Mouse (Mus musculus): ENCODE data around the gene Kera. TPM values are rescaled to one million over a fixed set of nuclear protein-coding genes. Genes with fewer than 3 reads are reported as not detected.
A peak's percentile ranks its signal among the peaks of the same experiment; 100 is the strongest.

Kera gene
- not detected in 2 replicates for polyA plus RNA-seq (2014; fragmentation: Nextera tagmentation; extraction: Ambion mirVana)

DNA sequence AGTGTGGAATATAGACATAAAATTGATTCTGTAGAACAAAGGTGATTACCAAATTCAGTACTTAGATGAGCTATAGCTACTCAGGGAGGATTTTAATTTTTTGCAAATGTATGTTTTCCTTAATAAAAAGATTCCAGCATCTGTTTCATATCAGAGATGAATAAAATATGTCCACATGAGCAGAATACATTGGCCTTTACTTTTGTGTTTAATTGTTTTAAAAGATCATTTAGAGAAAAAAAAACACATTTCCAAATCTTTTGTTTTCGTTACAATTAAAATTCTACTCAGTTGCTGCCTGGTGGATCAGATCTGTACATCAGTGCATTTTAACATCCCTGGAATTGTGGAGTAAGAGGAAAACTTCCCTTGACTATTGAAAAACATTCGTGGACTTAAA, at the start of gene Kera:
Kera (plus strand) TSS at position 301 of the 400 bp plus-strand sequence.
- Histone ChIP-seq H3K4me1 (ENCODE audit: control insufficient read depth, insufficient read depth, low read length) (no peaks in the 10 kb centered on the region), H3K36me3 (ENCODE audit: control insufficient read depth, insufficient read depth, low read length) (no peaks in the 10 kb centered on the region), H3K27me3 (replicated peaks; ENCODE audit: control insufficient read depth, insufficient read depth, low read length) (no peaks in the 10 kb centered on the region), H3K27ac (ENCODE audit: low read depth, low read length) (no peak within 1 kb of the TSS), H3K4me2 (ENCODE audit: low read length) (no peak within 1 kb of the TSS), H3K9me3 (replicated peaks; ENCODE audit: control insufficient read depth, low read length) (no peaks in the 10 kb centered on the region), H3K9ac (ENCODE audit: low read length) (no peak within 1 kb of the TSS), H3K4me3 (ENCODE audit: low read depth, low read length) (no peak within 1 kb of the TSS)
- DNase-seq (ENCODE audit: low spot score) = no peak
- ATAC-seq = no peak
- WGBS = 81% methylated on average over 2 of the region's 2 CpGs

DNA sequence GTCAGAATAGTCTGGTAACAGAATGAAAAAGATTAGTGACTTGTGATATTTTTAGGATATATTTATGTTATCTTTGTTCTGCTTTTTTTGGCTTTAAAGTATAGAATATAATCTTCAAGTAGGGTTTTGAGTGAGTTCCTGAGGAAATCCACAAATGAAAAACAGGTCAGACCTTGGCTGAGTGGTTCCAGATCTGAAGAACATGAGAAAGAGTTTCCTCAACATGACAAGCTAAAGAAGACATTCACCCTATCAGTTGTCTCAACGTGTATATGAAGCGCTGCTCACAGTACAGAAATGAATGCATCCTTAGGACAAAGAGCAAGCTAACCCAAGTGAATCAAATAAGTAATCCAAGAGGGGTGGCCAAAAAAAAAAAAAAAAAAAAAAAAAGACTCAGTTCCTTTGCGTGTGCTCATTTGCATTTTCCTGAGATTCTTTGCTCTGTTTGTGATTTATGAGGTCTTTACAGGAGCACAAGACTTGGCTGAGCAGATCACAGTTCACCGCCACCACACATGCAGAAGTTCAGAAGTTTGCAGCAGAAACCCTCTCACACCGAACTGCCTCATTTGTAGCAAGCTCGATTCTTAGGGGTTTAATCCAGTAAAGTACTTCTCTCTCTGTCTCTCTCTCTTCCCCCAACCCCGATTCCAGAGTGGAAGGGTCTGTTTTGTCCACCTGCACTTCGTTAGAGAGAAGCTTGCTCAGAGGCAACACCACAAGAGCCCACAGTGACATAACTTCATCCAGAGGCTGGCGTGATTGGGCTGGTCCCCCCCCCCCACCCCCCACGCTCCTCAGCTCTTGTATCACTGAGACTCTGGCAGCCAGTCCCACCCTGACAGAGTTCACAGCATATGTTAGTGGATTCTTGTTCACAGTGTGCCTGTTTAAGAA, 41.5 kb upstream of the Kera start, which contains the start of gene Lum:
Lum (plus strand) TSS at position 172 of the 900 bp plus-strand sequence.
- Histone ChIP-seq H3K9ac (ENCODE audit: low read length) (no peak within 1 kb of the TSS), H3K9me3 (replicated peaks; ENCODE audit: control insufficient read depth, low read length) (no peaks in the 10 kb centered on the region), H3K4me1 (ENCODE audit: control insufficient read depth, insufficient read depth, low read length) (no peaks in the 10 kb centered on the region), H3K4me2 (ENCODE audit: low read length) (no peak within 1 kb of the TSS), H3K27me3 (replicated peaks; ENCODE audit: control insufficient read depth, insufficient read depth, low read length) (no peaks in the 10 kb centered on the region), H3K27ac (ENCODE audit: low read depth, low read length) (no peak within 1 kb of the TSS), H3K36me3 (ENCODE audit: control insufficient read depth, insufficient read depth, low read length) (no peaks in the 10 kb centered on the region), H3K4me3 (ENCODE audit: low read depth, low read length) (no peak within 1 kb of the TSS)
- ATAC-seq (peak; percentile 60; the same call in 1 of the 2 replicates), DNase-seq (ENCODE audit: low spot score) (peak; percentile 37)
- WGBS = 44% methylated on average over 10 of the region's 10 CpGs

- Histone ChIP-seq H3K27ac (ENCODE audit: low read depth, low read length) (no peak overlapping the region), H3K9me3 (replicated peaks; ENCODE audit: control insufficient read depth, low read length) (no peaks in the 10 kb centered on the region), H3K36me3 (ENCODE audit: control insufficient read depth, insufficient read depth, low read length) (no peaks in the 10 kb centered on the region), H3K27me3 (replicated peaks; ENCODE audit: control insufficient read depth, insufficient read depth, low read length) (no peaks in the 10 kb centered on the region), H3K4me1 (ENCODE audit: control insufficient read depth, insufficient read depth, low read length) (no peaks in the 10 kb centered on the region), H3K9ac (ENCODE audit: low read length) (no peak overlapping the region), H3K4me2 (ENCODE audit: low read length) (no peak overlapping the region), H3K4me3 (ENCODE audit: low read depth, low read length) (no peak overlapping the region)
- DNase-seq (ENCODE audit: low spot score) (no peak), ATAC-seq (no peak)
- 45% methylated on average over 8 of the region's 8 CpGs for WGBS
These were observed 39.1 kb upstream of the Kera start for GRCm38 (mm10) chr10:97567489-97568135.

DNA sequence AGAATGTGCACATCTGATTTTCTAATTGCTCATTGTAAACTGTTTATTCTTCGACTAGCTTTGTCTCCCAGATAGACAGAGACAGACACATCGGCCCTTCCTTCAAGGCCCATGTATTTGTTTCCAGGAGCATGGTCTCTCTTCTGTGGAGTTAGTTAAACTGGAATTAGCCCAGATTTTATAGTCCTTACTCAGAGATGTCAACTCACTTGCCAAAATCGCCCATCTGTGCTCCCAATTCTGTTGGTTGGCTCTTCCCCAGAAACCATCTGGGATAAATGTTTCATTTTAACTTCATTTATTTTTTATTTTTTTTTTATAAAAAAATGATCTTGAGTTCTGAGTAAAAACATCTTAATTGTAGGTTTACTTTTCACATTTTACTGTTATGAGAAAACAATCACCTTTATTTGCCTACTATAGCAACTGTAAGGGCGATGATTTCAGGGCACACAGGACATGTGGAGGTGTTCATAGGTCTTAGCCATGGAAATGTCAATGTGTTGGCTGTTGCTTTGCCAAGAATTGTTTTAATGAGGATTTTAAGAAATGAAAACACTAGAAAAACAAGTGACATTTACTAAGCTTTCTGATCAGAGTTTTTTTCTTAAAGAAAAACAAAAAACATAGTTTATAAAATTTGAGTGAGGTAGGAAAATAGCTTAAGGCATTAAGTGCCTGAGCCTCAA, 24.0 kb upstream of the Kera start:
- DNase-seq (ENCODE audit: low spot score) = peak; percentile 76
- H3K4me1 ChIP-seq (ENCODE audit: control insufficient read depth, insufficient read depth, low read length) = no peaks in the 10 kb centered on the region
- no peak overlapping the region for H3K27ac ChIP-seq (ENCODE audit: low read depth, low read length)

GRCm38 (mm10) chr10:97584176-97584575, 22.5 kb upstream of the Kera start:
- H3K9me3 ChIP-seq (replicated peaks; ENCODE audit: control insufficient read depth, low read length) = no peaks in the 10 kb centered on the region
- H3K4me3 ChIP-seq (ENCODE audit: low read depth, low read length) = no peak overlapping the region
- no peaks in the 10 kb centered on the region for H3K36me3 ChIP-seq (ENCODE audit: control insufficient read depth, insufficient read depth, low read length)
- H3K27me3 ChIP-seq (replicated peaks; ENCODE audit: control insufficient read depth, insufficient read depth, low read length) = no peaks in the 10 kb centered on the region
- H3K27ac ChIP-seq (ENCODE audit: low read depth, low read length) = no peak overlapping the region
- H3K4me2 ChIP-seq (ENCODE audit: low read length) = no peak overlapping the region
- 66% methylated on average over 3 of the region's 3 CpGs for WGBS
- ATAC-seq (no peak), DNase-seq (ENCODE audit: low spot score) (no peak)
- no peaks in the 10 kb centered on the region for H3K4me1 ChIP-seq (ENCODE audit: control insufficient read depth, insufficient read depth, low read length)
- no peak overlapping the region for H3K9ac ChIP-seq (ENCODE audit: low read length)

More for the DNA sequence above, 24.0 kb upstream of the Kera start:
- H3K36me3 ChIP-seq (ENCODE audit: control insufficient read depth, insufficient read depth, low read length) = no peaks in the 10 kb centered on the region
- no peak overlapping the region for H3K4me3 ChIP-seq (ENCODE audit: low read depth, low read length)
- H3K9me3 ChIP-seq (replicated peaks; ENCODE audit: control insufficient read depth, low read length) = no peaks in the 10 kb centered on the region
- no peaks in the 10 kb centered on the region for H3K27me3 ChIP-seq (replicated peaks; ENCODE audit: control insufficient read depth, insufficient read depth, low read length)
- H3K9ac ChIP-seq (ENCODE audit: low read length) = no peak overlapping the region
- ATAC-seq = peak; percentile 65; the same call in 1 of the 2 replicates
- 65% methylated on average over 4 of the region's 4 CpGs for WGBS
- no peak overlapping the region for H3K4me2 ChIP-seq (ENCODE audit: low read length)

GRCm38 (mm10) chr10:97587159-97587558, 19.5 kb upstream of the Kera start:
- DNase-seq (ENCODE audit: low spot score) = no peak
- Histone ChIP-seq H3K4me3 (ENCODE audit: low read depth, low read length) (no peak overlapping the region), H3K4me2 (ENCODE audit: low read length) (no peak overlapping the region), H3K4me1 (ENCODE audit: control insufficient read depth, insufficient read depth, low read length) (no peaks in the 10 kb centered on the region), H3K27ac (ENCODE audit: low read depth, low read length) (no peak overlapping the region), H3K36me3 (ENCODE audit: control insufficient read depth, insufficient read depth, low read length) (no peaks in the 10 kb centered on the region), H3K9me3 (replicated peaks; ENCODE audit: control insufficient read depth, low read length) (no peaks in the 10 kb centered on the region), H3K9ac (ENCODE audit: low read length) (no peak overlapping the region), H3K27me3 (replicated peaks; ENCODE audit: control insufficient read depth, insufficient read depth, low read length) (no peaks in the 10 kb centered on the region)
- no peak for ATAC-seq
- 82% methylated on average over 5 of the region's 5 CpGs for WGBS

GRCm38 (mm10) chr10:97589574-97589973, 17.1 kb upstream of the Kera start:
- H3K27ac ChIP-seq (ENCODE audit: low read depth, low read length) = no peak overlapping the region
- H3K27me3 ChIP-seq (replicated peaks; ENCODE audit: control insufficient read depth, insufficient read depth, low read length) = no peaks in the 10 kb centered on the region
- no peaks in the 10 kb centered on the region for H3K4me1 ChIP-seq (ENCODE audit: control insufficient read depth, insufficient read depth, low read length)
- H3K9ac ChIP-seq (ENCODE audit: low read length) = no peak overlapping the region
- DNase-seq (ENCODE audit: low spot score) = no peak
- WGBS = 93% methylated on average over 6 of the region's 6 CpGs
- no peaks in the 10 kb centered on the region for H3K9me3 ChIP-seq (replicated peaks; ENCODE audit: control insufficient read depth, low read length)
- no peak for ATAC-seq
- H3K4me3 ChIP-seq (ENCODE audit: low read depth, low read length) = no peak overlapping the region
- H3K4me2 ChIP-seq (ENCODE audit: low read length) = no peak overlapping the region
- H3K36me3 ChIP-seq (ENCODE audit: control insufficient read depth, insufficient read depth, low read length) = no peaks in the 10 kb centered on the region

- Histone ChIP-seq H3K27ac (ENCODE audit: low read depth, low read length) (no peak overlapping the region), H3K4me1 (ENCODE audit: control insufficient read depth, insufficient read depth, low read length) (no peaks in the 10 kb centered on the region)
- 69% methylated on average over 3 of the region's 3 CpGs for WGBS
These were observed 15.6 kb upstream of the Kera start for GRCm38 (mm10) chr10:97591036-97591435.

More at GRCm38 (mm10) chr10:97591036-97591435, 15.6 kb upstream of the Kera start:
- Histone ChIP-seq H3K4me2 (ENCODE audit: low read length) (no peak overlapping the region), H3K9me3 (replicated peaks; ENCODE audit: control insufficient read depth, low read length) (no peaks in the 10 kb centered on the region), H3K27me3 (replicated peaks; ENCODE audit: control insufficient read depth, insufficient read depth, low read length) (no peaks in the 10 kb centered on the region), H3K4me3 (ENCODE audit: low read depth, low read length) (no peak overlapping the region), H3K9ac (ENCODE audit: low read length) (no peak overlapping the region), H3K36me3 (ENCODE audit: control insufficient read depth, insufficient read depth, low read length) (no peaks in the 10 kb centered on the region)
- no peak for ATAC-seq
- DNase-seq (ENCODE audit: low spot score) = no peak
